Comparison of ENCODE assay signal across 8 mouse cellular contexts in the genomic region with DNA sequence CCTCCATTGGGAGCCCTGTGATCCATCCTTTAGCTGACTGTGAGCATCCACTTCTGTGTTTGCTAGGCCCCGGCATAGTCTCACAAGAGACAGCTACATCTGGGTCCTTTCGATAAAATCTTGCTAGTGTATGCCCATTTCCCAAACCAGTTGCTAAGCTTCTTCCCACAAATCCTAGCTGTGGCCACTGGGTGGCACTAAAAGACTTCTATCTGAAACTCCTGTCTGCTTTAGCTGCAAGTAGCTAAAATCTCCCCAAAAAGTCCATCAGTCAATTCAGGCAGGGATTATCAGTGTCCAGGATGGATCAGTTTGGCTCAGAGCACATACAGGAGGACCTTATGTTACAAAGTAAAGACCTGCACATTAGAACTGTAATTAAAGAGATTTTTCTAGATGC.
A peak's percentile ranks its signal among the peaks of the same experiment; 100 is the strongest.
DNase-seq lines count a peak whose midpoint lies in the region; ATAC-seq lines count a peak whose summit lies in the region.
"Not testable (repeated sequence)": the region's sequence is repeated elsewhere in the genome, so short reads cannot be mapped to it uniquely, and the experiment has no call there.

No protein-coding gene starts in this region.

- DNase-seq in WW6 (ENCODE audit: low read depth, low spot score), result peak; percentile 7
- peak; percentile 68 for DNase-seq in cerebellum, adult 9-11 months
- peak; percentile 62 to 93 for DNase-seq in frontal cortex, adult 2 months (ENCODE audit: extremely low spot score in 1 of 2, low spot score in 1 of 2)
- DNase-seq in hindbrain, embryonic 14.5 days (ENCODE audit: low spot score), result peak; percentile 91
- DNase-seq in layer of hippocampus, postnatal 25 days (ENCODE audit: extremely low spot score in 1 of 2, low spot score in 1 of 2), result peak; percentile 55 to 70
- DNase-seq in lung, postnatal 14 days, result peak; percentile 77
- DNase-seq in right cerebral cortex, postnatal 14 days, result peak; percentile 74
- peak; percentile 51 for DNase-seq in urinary bladder, postnatal 25 days (ENCODE audit: low spot score)

- not testable (repeated sequence) for H3K9me3 ChIP-seq in hindbrain, embryonic 14.5 days (ENCODE audit: control insufficient read depth, low read length)

- not testable (repeated sequence) for H3K4me2 ChIP-seq in hindbrain, embryonic 14.5 days (replicated peaks)

- H3K9ac ChIP-seq in hindbrain, embryonic 14.5 days, result not testable (repeated sequence)

- not testable (repeated sequence) for H3K36me3 ChIP-seq in hindbrain, embryonic 14.5 days (replicated peaks; ENCODE audit: control insufficient read depth, insufficient read depth)

- not testable (repeated sequence) for H3K4me1 ChIP-seq in hindbrain, embryonic 14.5 days (replicated peaks; ENCODE audit: control insufficient read depth, insufficient read depth, low read length)

- ATAC-seq in hindbrain, embryonic 14.5 days (ENCODE audit: low FRiP score), result not testable (repeated sequence)

- WGBS in hindbrain, embryonic 14.5 days, result 58% methylated on average over 2 of the region's 2 CpGs

- H3K4me3 ChIP-seq in hindbrain, embryonic 14.5 days (replicated peaks; ENCODE audit: low read length), result not testable (repeated sequence)

- H3K27ac ChIP-seq in hindbrain, embryonic 14.5 days, result not testable (repeated sequence)

- H3K27me3 ChIP-seq in hindbrain, embryonic 14.5 days (ENCODE audit: control insufficient read depth, insufficient read depth, low read length), result not testable (repeated sequence)

Comparison
In these comparisons a context has a peak if more than half of its experiments do, and no peak if none do; other contexts are left out.
1. DNase-seq: peak in every context shown above with its lines; median percentile 91 in hindbrain, embryonic 14.5 days; 78 in frontal cortex, adult 2 months; 77 in lung, postnatal 14 days; 74 in right cerebral cortex, postnatal 14 days; 68 in cerebellum, adult 9-11 months; 62 in layer of hippocampus, postnatal 25 days; 51 in urinary bladder, postnatal 25 days; 7 in WW6.